In the genomic region with DNA sequence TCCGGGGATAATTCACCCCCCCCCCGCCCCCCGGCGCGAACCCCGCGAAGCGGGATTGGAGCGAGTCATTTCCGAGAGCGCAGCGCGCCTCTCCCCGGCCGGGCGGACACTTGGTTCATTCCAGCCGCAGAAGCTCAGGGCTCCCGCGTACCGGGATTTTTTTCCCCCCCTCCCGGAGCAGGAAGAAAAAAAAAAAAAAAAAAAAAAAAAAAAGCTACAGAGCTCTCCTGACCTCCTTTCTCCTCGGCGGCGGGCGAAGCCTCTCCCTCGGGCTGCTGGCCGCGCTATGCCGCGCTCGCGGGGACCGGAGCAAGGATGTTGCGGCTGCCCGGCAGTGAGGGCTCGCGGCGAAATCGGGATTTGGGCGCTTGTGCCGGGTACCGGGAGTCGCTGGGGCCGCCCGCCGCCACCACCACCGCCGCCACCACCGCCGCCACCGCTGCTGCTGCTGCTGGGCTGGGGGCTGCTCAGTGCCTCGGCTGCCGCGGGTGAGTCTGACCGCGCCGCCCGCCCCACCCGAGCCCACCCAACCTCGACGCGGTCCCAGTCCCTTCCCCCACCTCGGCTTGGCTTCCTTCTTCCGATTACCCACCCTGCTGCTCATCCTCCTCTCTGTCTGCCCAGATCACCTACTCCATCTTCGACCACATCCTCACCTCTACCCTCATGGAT, we compare ENCODE assay signal across 10 mouse cellular contexts. TPM values are rescaled to one million over a fixed set of nuclear protein-coding genes. Genes with fewer than 3 reads are reported as not detected.
DNase-seq lines count a peak whose midpoint lies in the region; ATAC-seq lines count a peak whose summit lies in the region.
"Had no signal": no experiment of that assay in that cellular context is flagged by ENCODE, and none has a peak within 500 bp of the region (broad histone marks: within the 10 kb centered on the region; RNA-seq: fewer than 3 reads in every experiment).

A gene (plus strand): TSS at position 74 of the 672 bp plus-strand sequence.

- DNase-seq in heart, postnatal 25 days (ENCODE audit: low spot score) = no peak
- DNase-seq in forebrain, embryonic 14.5 days (ENCODE audit: low spot score) = peak; percentile 83
- peak; percentile 62 to 79 for DNase-seq in left cerebral cortex, adult 18-20 months (ENCODE audit: low spot score in 2 of 2)
- no peak for DNase-seq in ovary, adult 18-20 months (ENCODE audit: low spot score)
- no peak for DNase-seq in lung, adult 18-20 months

- H3K36me3 ChIP-seq in heart, embryonic 14.5 days (ENCODE audit: control insufficient read depth, insufficient read depth, low read length) = no peaks in the 10 kb centered on the region
- H3K36me3 ChIP-seq in forebrain, embryonic 14.5 days (ENCODE audit: control insufficient read depth, insufficient read depth, low read length) = no peaks in the 10 kb centered on the region
- no peaks in the 10 kb centered on the region for H3K36me3 ChIP-seq in neural tube, embryonic 14.5 days (ENCODE audit: control insufficient read depth, insufficient read depth, low read length)

- no peak within 1 kb of the TSS for H3K27ac ChIP-seq in heart, embryonic 14.5 days (replicated peaks in 1 of 2; ENCODE audit: control insufficient read depth in 1 of 2, insufficient read depth in 1 of 2, low read depth in 2 of 2, low read length in 2 of 2)
- H3K27ac ChIP-seq in forebrain, embryonic 14.5 days (ENCODE audit: low read depth, low read length) = peak within 1 kb of the TSS; percentile 85; the same call in 1 of the 2 replicates
- peak within 1 kb of the TSS; percentile 84 for H3K27ac ChIP-seq in neural tube, embryonic 14.5 days (ENCODE audit: low read depth, low read length)

- no peak within 1 kb of the TSS for H3K9ac ChIP-seq in heart, embryonic 14.5 days (ENCODE audit: low read length)
- peak within 1 kb of the TSS; percentile 84 for H3K9ac ChIP-seq in forebrain, embryonic 14.5 days (ENCODE audit: low read length)
- H3K9ac ChIP-seq in neural tube, embryonic 14.5 days (replicated peaks; ENCODE audit: low read depth, low read length) = peak within 1 kb of the TSS; percentile 78

- peaks cover 0 to 4% of the 10 kb centered on the region in 2 experiments; a peak in 3 of 4 replicates for H3K4me1 ChIP-seq in heart, embryonic 14.5 days (ENCODE audit: control insufficient read depth in 2 of 2, insufficient read depth in 2 of 2, low read length in 2 of 2)
- H3K4me1 ChIP-seq in forebrain, embryonic 14.5 days (ENCODE audit: control insufficient read depth, insufficient read depth, low read length) = peaks cover 13% of the 10 kb centered on the region
- peaks cover 13% of the 10 kb centered on the region; the same call in 1 of the 2 replicates for H3K4me1 ChIP-seq in neural tube, embryonic 14.5 days (ENCODE audit: control insufficient read depth, insufficient read depth, low read length)

- peak within 1 kb of the TSS; percentile 3 to 36; a peak in 3 of 4 replicates for H3K4me3 ChIP-seq in heart, embryonic 14.5 days (ENCODE audit: control insufficient read depth in 1 of 2, insufficient read depth in 1 of 2, low read depth in 1 of 2, low read length in 2 of 2)
- H3K4me3 ChIP-seq in forebrain, embryonic 14.5 days (ENCODE audit: low read depth, low read length) = peak within 1 kb of the TSS; percentile 65
- H3K4me3 ChIP-seq in neural tube, embryonic 14.5 days (ENCODE audit: low read depth, low read length) = peak within 1 kb of the TSS; percentile 75

- intact Hi-C loops in heart, postnatal 25 days (cut with DNase I) = no loop called here

- ATAC-seq in heart, embryonic 14.5 days (ENCODE audit: insufficient number of reproducible peaks, insufficient read depth, low FRiP score, low read depth) = no peak
- peak; percentile 62 for ATAC-seq in cerebellum, adult (ENCODE audit: insufficient number of reproducible peaks, low FRiP score, low TSS enrichment)
- peak; percentile 21; the same call in 1 of the 2 replicates for ATAC-seq in forebrain, embryonic 14.5 days
- peak; percentile 19; the same call in 1 of the 2 replicates for ATAC-seq in neural tube, embryonic 14.5 days (ENCODE audit: low read depth)

- H3K4me2 ChIP-seq in heart, embryonic 14.5 days (ENCODE audit: low read length) = peak within 1 kb of the TSS; percentile 66
- H3K4me2 ChIP-seq in forebrain, embryonic 14.5 days (ENCODE audit: low read length) = peak within 1 kb of the TSS; percentile 83
- peak within 1 kb of the TSS; percentile 61 for H3K4me2 ChIP-seq in neural tube, embryonic 14.5 days (ENCODE audit: low read depth, low read length)

- WGBS in heart, embryonic 14.5 days = under 1% methylated on average over 42 of the region's 65 CpGs
- WGBS in forebrain, embryonic 14.5 days = under 1% methylated on average over 55 of the region's 65 CpGs
- WGBS in neural tube, embryonic 14.5 days = 0% methylated on average over 60 of the region's 65 CpGs

- no peaks in the 10 kb centered on the region for H3K9me3 ChIP-seq in heart, embryonic 14.5 days (ENCODE audit: control insufficient read depth, low read length)
- no peaks in the 10 kb centered on the region for H3K9me3 ChIP-seq in forebrain, embryonic 14.5 days (replicated peaks; ENCODE audit: control insufficient read depth, low read length)
- H3K9me3 ChIP-seq in neural tube, embryonic 14.5 days (ENCODE audit: control insufficient read depth, low read length) = no peaks in the 10 kb centered on the region

- H3K27me3 ChIP-seq in heart, embryonic 14.5 days (ENCODE audit: control insufficient read depth, insufficient read depth, low read length) = peaks cover 77% of the 10 kb centered on the region
- H3K27me3 ChIP-seq in forebrain, embryonic 14.5 days (replicated peaks; ENCODE audit: control insufficient read depth, insufficient read depth, low read length) = 0 out of 2 replicates have a peak, but pooled peaks cover 8% of the 10 kb centered on the region
- H3K27me3 ChIP-seq in neural tube, embryonic 14.5 days (ENCODE audit: control insufficient read depth, insufficient read depth, low read length) = no peaks in the 10 kb centered on the region
- H3K27me3 ChIP-seq: CH12.LX had no signal

RNA-seq across cellular contexts. Expression of the gene that starts here (rescaled TPM):
- polyA plus RNA-seq in heart, embryonic 14.5 days (2014; fragmentation: Nextera tagmentation; extraction: Ambion mirVana) = 0.04 and 0.07 TPM in 2 replicates
- under 1 TPM; 0.03 to 0.06 TPM for total RNA-seq in heart, postnatal 25 days (2021)
- 3.2 and 4.7 TPM in 2 replicates for polyA plus RNA-seq in forebrain, embryonic 14.5 days (2014; fragmentation: Nextera tagmentation; extraction: Ambion mirVana)
- total RNA-seq in left cerebral cortex, adult 18-20 months (2021) = 10 to 100 TPM; 42.9 to 48.6 TPM
- 10.5 and 14.5 TPM in 2 replicates for polyA plus RNA-seq in neural tube, embryonic 14.5 days (2014; fragmentation: Nextera tagmentation; extraction: Ambion mirVana)
- total RNA-seq: hematopoietic stem cell, adult 5-6 weeks had no signal

Comparison
In these comparisons a context has a peak if more than half of its experiments do, and no peak if none do; other contexts are left out.
1. RNA of the gene that starts here (total RNA-seq): 42.9 to 48.6 TPM in left cerebral cortex, adult 18-20 months; 0.03 to 0.06 TPM in heart, postnatal 25 days; every median in the first group is over 10 times any median in the second.
2. H3K27ac ChIP-seq: peak in forebrain, embryonic 14.5 days (single experiment) and neural tube, embryonic 14.5 days (single experiment); none in heart, embryonic 14.5 days (0 of 2).
3. H3K4me3 ChIP-seq: peak in every context shown above with its lines; median percentile 75 in neural tube, embryonic 14.5 days; 65 in forebrain, embryonic 14.5 days; 20 in heart, embryonic 14.5 days.
4. DNase-seq: peak in forebrain, embryonic 14.5 days (single experiment) and left cerebral cortex, adult 18-20 months (2 of 2); none in heart, postnatal 25 days (single experiment), ovary, adult 18-20 months (single experiment) and lung, adult 18-20 months (0 of 2).
5. Peak in every context shown above with its lines, with median percentiles within 50 percentile points of each other: H3K4me2 ChIP-seq.